Mouse (Mus musculus) embryonic facial prominence, embryonic 14.5 days (tissue): ENCODE measurements around the gene Immp2l. TPM values are rescaled to one million over a fixed set of nuclear protein-coding genes. Genes with fewer than 3 reads are reported as not detected.

ENCODE experiments used
- ATAC-seq: fragments of 200-750 bp; cut with Nextera tagmentation; 2 replicates; pipeline ENCODE4 v1.8.0; 2017; ENCODE audit warnings: low read depth, moderate number of reproducible peaks, moderate TSS enrichment
- DNase-seq: peaks from one replicate; pipeline ENCODE4 v3.0.0-alpha.2; 2015; ENCODE audit warnings: low spot score
- H3K27ac ChIP-seq: fragments of 300-500 bp; sonication (generic); replicated peaks from 2 replicates; pipeline ENCODE4 v1.5.1; 2014; ENCODE audit warnings: low read depth, mild to moderate bottlenecking, low read length, moderate library complexity
- H3K27me3 ChIP-seq: fragments of 300-500 bp; sonication (generic); replicated peaks from 2 replicates; pipeline ENCODE4 v1.6.1; 2014; ENCODE audit warnings: low read length; ENCODE audit not compliant: control insufficient read depth, insufficient read depth
- H3K36me3 ChIP-seq: fragments of 300-500 bp; sonication (generic); 2 replicates; pipeline ENCODE4 v1.6.1; 2014; ENCODE audit warnings: low read length, mixed read lengths; ENCODE audit not compliant: control insufficient read depth, insufficient read depth
- H3K4me1 ChIP-seq: fragments of 300-500 bp; sonication (generic); 2 replicates; pipeline ENCODE4 v1.6.1; 2014; ENCODE audit warnings: antibody characterized with exemption, low read length; ENCODE audit not compliant: control insufficient read depth, insufficient read depth
- H3K4me2 ChIP-seq: fragments of 300-500 bp; sonication (generic); 2 replicates; pipeline ENCODE4 v1.6.1; 2014; ENCODE audit warnings: low read depth, mild to moderate bottlenecking, low read length, moderate library complexity, mixed read lengths
- H3K4me3 ChIP-seq: fragments of 300-500 bp; sonication (generic); 2 replicates; pipeline ENCODE4 v1.5.1; 2014; ENCODE audit warnings: low read depth, mild to moderate bottlenecking, low read length
- H3K9ac ChIP-seq: fragments of 300-500 bp; sonication (generic); 2 replicates; pipeline ENCODE4 v1.6.1; 2014; ENCODE audit warnings: low read depth, mild to moderate bottlenecking, low read length, moderate library complexity, mixed read lengths
- H3K9me3 ChIP-seq: fragments of 300-500 bp; sonication (generic); 2 replicates; pipeline ENCODE4 v1.6.1; 2016; ENCODE audit warnings: low read length; ENCODE audit not compliant: control insufficient read depth
- WGBS: fragments of 180-500 bp; shearing (Covaris S2); extraction: QIAGEN DNeasy Blood & Tissue Kit; methylation state at CpG from one replicate; pipeline ENCODE4 v1.1.7; 2014; 5-methylcytosine and 5-hydroxymethylcytosine counted together
- polyA plus RNA-seq: library from polyadenylated mRNA; unstranded; fragments of >200 nt; fragmentation: Nextera tagmentation; extraction: Ambion mirVana; gene quantifications from 2 replicates; pipeline ENCODE4 v1.2.1, GENCODE M21; 2014

Immp2l gene
- polyA plus RNA-seq, 1 experiment from 2014 or later, result 15.9 TPM

DNA sequence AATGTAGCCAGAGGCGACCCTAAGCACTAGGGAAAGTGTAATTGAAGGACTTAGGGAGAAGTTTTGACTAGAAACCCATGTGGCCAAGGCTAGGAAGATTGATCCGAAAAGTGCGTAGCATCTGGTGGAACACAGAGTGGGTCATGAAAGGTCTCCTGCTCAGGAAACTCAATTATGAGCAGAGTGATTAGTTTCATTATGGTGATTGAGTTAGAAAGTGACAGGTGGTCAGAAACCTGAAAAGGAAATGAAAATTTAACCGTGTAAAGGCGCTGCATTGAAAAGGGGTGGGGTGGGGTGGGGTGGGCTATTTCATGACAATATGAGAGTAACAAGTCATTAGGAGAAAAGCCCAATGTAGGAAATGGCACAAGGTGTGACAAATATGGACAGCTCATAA, 15.9 kb downstream of the Immp2l start:
- H3K36me3 ChIP-seq, result no peaks in the 10 kb centered on the region
- no peak overlapping the region for H3K4me2 ChIP-seq
- H3K9ac ChIP-seq, result no peak overlapping the region
- H3K27me3 ChIP-seq, result no peaks in the 10 kb centered on the region
- WGBS, result 59% methylated on average over 5 of the region's 5 CpGs
- H3K9me3 ChIP-seq, result no peaks in the 10 kb centered on the region
- H3K4me1 ChIP-seq, result no peaks in the 10 kb centered on the region
- no peak overlapping the region for H3K27ac ChIP-seq
- H3K4me3 ChIP-seq, result no peak overlapping the region
- DNase-seq, result no peak
- no peak for ATAC-seq

DNA sequence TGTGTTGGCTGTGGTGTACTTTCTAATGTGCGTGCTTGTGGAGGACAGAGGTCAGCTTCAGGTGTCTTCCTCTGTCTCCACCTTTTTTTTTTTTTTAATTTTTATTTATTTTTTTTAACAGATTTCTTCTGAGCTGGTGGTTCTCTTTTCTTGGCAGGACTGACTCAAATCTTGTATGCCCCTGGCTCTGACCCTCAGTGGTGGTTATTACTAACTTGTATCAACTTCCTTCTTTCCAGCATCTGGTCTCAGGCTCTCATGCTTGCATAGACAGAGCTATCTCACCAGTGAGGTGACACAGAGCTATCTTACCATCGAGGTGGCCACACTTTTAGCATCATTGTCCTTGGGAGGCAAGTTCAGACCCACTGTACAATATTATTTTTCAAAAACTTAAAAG, 17.8 kb downstream of the Immp2l start:
- H3K9ac ChIP-seq, result no peak overlapping the region
- no peaks in the 10 kb centered on the region for H3K27me3 ChIP-seq
- H3K4me1 ChIP-seq, result no peaks in the 10 kb centered on the region
- ATAC-seq, result no peak
- no peaks in the 10 kb centered on the region for H3K36me3 ChIP-seq
- 76% methylated on average over 2 of the region's 2 CpGs for WGBS
- DNase-seq, result no peak
- no peak overlapping the region for H3K27ac ChIP-seq
- no peaks in the 10 kb centered on the region for H3K9me3 ChIP-seq
- H3K4me3 ChIP-seq, result no peak overlapping the region
- no peak overlapping the region for H3K4me2 ChIP-seq

DNA sequence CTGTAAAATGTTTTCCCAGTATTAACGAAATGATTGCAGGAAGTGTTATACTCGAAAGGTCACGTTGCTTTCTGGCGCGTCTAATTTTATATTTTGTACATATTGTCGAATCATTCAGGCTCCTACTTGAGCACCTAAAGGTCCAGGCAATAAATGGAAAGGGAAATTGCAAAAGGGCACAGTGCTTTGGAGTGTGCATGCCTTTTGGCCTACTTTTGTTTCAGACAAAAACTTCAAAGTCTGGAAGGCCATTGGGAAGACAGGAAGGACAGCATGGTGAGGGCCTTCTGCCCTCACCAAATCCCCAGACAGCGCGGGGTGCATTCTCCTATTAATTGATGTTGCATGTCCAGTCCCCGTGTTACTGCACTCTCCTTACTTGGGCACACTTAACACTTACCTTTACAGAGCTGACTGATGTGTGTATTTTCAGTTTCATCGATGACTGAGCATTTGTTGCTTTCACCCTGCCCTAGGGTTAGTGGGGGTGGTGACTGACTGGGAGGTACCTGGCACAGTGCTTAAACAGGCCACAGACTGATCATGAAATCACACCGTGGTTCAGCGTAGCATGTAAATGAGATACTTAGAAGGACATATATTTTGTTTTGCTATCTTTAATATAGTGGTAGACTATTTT, 20.7 kb downstream of the Immp2l start:
- H3K4me2 ChIP-seq, result no peak overlapping the region
- no peak for ATAC-seq

DNA sequence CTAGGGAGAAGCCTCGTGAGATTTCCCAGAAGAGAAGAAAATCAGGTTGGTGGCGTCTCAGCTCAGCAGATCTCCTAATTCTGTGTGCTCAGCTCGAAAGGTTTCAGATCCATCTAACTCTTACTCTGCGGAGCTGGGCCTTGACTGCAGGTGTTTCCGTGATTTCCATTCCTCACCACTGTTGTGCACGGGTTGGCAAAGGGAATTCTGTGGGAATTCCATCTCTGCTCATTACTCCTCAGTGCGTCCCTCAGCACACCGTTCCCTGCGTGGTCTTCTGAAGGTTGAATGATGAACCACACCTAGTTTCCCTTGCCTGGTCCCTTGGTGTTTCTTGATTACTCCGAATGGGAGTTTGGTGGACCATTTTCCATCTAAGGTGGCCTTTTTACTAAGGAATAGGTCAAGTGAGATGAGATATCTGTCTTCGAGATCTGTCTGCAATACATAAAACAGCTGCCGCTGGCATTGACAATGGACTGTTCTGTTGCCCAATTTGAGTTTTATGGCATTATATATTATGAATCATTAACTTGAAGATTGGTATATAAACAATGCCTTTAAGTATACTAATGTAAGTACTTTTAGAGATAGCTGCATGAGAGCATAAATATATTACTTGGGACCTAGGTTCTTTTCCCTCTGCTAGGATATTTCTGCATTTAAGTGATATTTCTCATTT, 23.3 kb downstream of the Immp2l start:
- Histone ChIP-seq H3K9ac (no peak overlapping the region), H3K27me3 (no peaks in the 10 kb centered on the region), H3K9me3 (no peaks in the 10 kb centered on the region), H3K4me3 (no peak overlapping the region), H3K4me1 (no peaks in the 10 kb centered on the region), H3K27ac (no peak overlapping the region), H3K4me2 (no peak overlapping the region), H3K36me3 (no peaks in the 10 kb centered on the region)
- 89% methylated on average over 12 of the region's 12 CpGs for WGBS
- ATAC-seq (no peak), DNase-seq (no peak)

More for the DNA sequence above, 20.7 kb downstream of the Immp2l start:
- WGBS, result 70% methylated on average over 12 of the region's 12 CpGs
- no peaks in the 10 kb centered on the region for H3K27me3 ChIP-seq
- no peaks in the 10 kb centered on the region for H3K36me3 ChIP-seq
- H3K9ac ChIP-seq, result no peak overlapping the region
- H3K4me3 ChIP-seq, result no peak overlapping the region
- no peaks in the 10 kb centered on the region for H3K9me3 ChIP-seq
- H3K27ac ChIP-seq, result no peak overlapping the region
- no peak for DNase-seq
- no peaks in the 10 kb centered on the region for H3K4me1 ChIP-seq

DNA sequence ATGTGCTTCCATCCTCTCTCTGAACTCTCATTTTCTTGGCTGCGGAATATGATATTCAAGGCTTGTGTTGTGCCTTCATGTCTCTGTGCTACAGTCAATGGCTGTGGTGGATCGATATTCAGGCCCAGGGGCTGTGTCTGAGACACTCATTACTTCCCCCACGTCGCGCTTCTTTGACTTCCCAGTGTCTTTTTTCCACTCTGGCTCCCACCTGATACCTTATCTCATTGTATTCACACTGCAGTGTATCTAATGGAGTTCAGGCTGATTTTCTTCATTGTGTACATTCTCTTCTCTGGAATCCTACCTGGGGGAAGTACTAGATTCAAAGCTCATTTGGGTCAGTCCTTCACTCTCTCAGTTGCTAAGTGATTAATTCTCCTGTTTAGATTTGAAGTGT, 27.1 kb downstream of the Immp2l start:
- Histone ChIP-seq H3K4me3 (no peak overlapping the region), H3K4me2 (no peak overlapping the region), H3K27me3 (no peaks in the 10 kb centered on the region), H3K36me3 (no peaks in the 10 kb centered on the region), H3K9ac (no peak overlapping the region), H3K27ac (no peak overlapping the region), H3K4me1 (no peaks in the 10 kb centered on the region), H3K9me3 (no peaks in the 10 kb centered on the region)
- WGBS, result 78% methylated on average over 5 of the region's 5 CpGs
- DNase-seq (no peak), ATAC-seq (no peak)

DNA sequence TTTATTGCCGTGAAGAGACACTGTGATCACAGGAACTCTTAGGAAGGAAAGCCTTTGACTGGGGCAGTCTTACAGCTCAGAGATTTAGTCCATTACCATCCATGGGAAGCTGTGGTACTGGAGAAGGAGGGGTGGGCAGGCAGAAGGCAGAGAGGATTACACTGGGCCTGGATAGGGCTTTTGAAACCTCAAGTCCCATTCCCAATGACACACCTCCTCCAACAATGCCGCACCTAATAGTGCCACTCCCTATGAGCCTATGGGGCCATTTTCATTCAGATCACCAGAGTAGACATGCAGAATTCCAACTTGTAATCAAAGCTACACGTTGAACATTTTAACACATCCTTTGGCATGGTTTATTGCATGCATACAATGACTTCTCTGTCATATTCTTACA, 29.0 kb downstream of the Immp2l start:
- H3K27ac ChIP-seq, result no peak overlapping the region
- ATAC-seq, result no peak

DNA sequence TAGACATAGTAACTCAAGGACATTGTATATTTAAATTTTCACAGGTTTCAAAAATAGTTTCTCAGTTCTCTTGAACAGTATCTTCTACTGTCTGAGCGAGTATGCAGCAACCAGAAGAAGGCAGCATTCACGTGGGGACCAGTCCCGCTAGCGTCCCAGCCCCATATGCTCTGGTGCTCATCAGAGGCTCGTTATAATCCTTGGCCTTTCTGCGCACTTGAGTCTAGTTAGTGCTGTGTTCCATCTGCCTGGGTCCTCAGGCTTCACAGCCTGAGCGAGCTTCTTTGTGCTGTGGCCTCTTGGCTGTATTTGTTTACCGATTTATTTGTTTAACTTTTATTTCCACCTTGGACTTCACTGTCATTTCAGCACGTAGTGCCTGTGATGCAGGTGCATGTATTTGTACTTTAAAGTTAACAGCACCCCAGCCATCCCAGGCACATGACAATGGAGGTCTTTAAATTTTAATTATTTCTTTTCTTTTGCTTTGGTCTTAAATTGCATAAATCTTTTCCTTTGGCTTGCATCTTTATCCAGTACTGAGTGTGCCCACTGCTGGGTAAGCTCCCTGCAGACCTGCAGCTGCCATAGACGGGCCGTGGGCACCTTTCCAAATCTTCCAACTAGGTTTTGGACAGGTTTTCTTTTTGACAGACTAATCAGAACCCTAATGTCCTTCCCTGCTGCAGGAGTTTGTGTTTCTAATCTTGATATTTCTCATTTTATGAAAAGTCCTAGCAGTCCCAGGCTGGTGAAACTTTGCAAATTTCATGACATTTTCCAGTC, 30.3 kb downstream of the Immp2l start:
- DNase-seq (no peak), ATAC-seq (no peak)
- Histone ChIP-seq H3K4me3 (no peak overlapping the region), H3K27me3 (no peaks in the 10 kb centered on the region), H3K27ac (no peak overlapping the region), H3K9ac (no peak overlapping the region), H3K9me3 (no peaks in the 10 kb centered on the region), H3K4me2 (no peak overlapping the region), H3K4me1 (no peaks in the 10 kb centered on the region), H3K36me3 (no peaks in the 10 kb centered on the region)
- WGBS, result 82% methylated on average over 11 of the region's 11 CpGs

More for the DNA sequence above, 29.0 kb downstream of the Immp2l start:
- no peaks in the 10 kb centered on the region for H3K27me3 ChIP-seq
- no peak overlapping the region for H3K4me3 ChIP-seq
- no peaks in the 10 kb centered on the region for H3K36me3 ChIP-seq
- DNase-seq, result no peak
- H3K4me2 ChIP-seq, result no peak overlapping the region
- H3K4me1 ChIP-seq, result no peaks in the 10 kb centered on the region
- no peaks in the 10 kb centered on the region for H3K9me3 ChIP-seq
- no peak overlapping the region for H3K9ac ChIP-seq
- 68% methylated on average over 3 of the region's 3 CpGs for WGBS

DNA sequence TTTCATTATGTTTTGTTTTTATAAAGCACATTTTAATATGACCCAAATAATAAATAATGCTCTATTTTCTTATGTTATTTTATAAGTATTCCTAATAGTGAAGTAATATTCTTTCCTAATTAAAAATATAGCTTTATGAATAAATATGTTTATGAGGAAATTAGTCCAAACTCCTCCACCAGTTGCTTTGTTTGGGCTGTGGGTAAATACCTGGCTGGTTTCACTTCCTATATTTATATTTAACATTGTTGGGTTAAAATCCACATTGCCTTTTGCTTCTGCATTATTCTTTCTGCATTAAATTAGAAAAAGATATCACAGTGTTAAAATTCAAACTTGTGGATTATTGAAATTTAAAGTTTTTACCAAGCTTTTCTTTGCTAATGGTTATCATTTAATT, 32.1 kb downstream of the Immp2l start:
- no peak overlapping the region for H3K4me2 ChIP-seq
- no peak for ATAC-seq
- no peaks in the 10 kb centered on the region for H3K9me3 ChIP-seq
- no peaks in the 10 kb centered on the region for H3K36me3 ChIP-seq
- H3K4me1 ChIP-seq, result no peaks in the 10 kb centered on the region
- no peaks in the 10 kb centered on the region for H3K27me3 ChIP-seq
- DNase-seq, result no peak
- no peak overlapping the region for H3K27ac ChIP-seq
- H3K9ac ChIP-seq, result no peak overlapping the region
- no peak overlapping the region for H3K4me3 ChIP-seq
